Mouse (Mus musculus) gastrocnemius, postnatal 10 days (tissue): Measurements from ENCODE around the gene St6gal1. TPM values are rescaled to one million over a fixed set of nuclear protein-coding genes. Genes with fewer than 3 reads are reported as not detected.

Experiments
- DNase-seq: peaks from one replicate; pipeline ENCODE4 v3.0.0; 2021; ENCODE audit warnings: mixed read lengths
- total RNA-seq, 2 experiments: library from RNA; stranded (reverse); gene quantifications; 2 replicates each; pipeline ENCODE4 v1.2.3; 2021

Gene St6gal1
- total RNA-seq, 2 experiments from 2014 or later = 9.5 to 9.8 TPM

GRCm38 (mm10) chr16:23272521-23273230 is 48.1 kb downstream of the St6gal1 start:
- DNase-seq = no peak

- DNase-seq = no peak
These were observed 49.5 kb downstream of the St6gal1 start for GRCm38 (mm10) chr16:23274005-23274404.

GRCm38 (mm10) chr16:23274606-23275310 is 50.2 kb downstream of the St6gal1 start:
- DNase-seq = no peak

GRCm38 (mm10) chr16:23275661-23276060 is 51.1 kb downstream of the St6gal1 start:
- no peak for DNase-seq

- DNase-seq = no peak
These were observed 55.6 kb downstream of the St6gal1 start for GRCm38 (mm10) chr16:23279879-23280741.

GRCm38 (mm10) chr16:23280742-23281090 is 56.2 kb downstream of the St6gal1 start:
- no peak for DNase-seq

GRCm38 (mm10) chr16:23282241-23282640 is 57.7 kb downstream of the St6gal1 start:
- DNase-seq = no peak

GRCm38 (mm10) chr16:23282941-23283340 is 58.4 kb downstream of the St6gal1 start:
- no peak for DNase-seq

GRCm38 (mm10) chr16:23283677-23284076 is 59.1 kb downstream of the St6gal1 start:
- DNase-seq = no peak

GRCm38 (mm10) chr16:23284470-23285394 is 60.2 kb downstream of the St6gal1 start:
- DNase-seq = no peak

- no peak for DNase-seq
These were observed 62.0 kb downstream of the St6gal1 start for GRCm38 (mm10) chr16:23286380-23287097.

GRCm38 (mm10) chr16:23287312-23288040 is 62.9 kb downstream of the St6gal1 start:
- DNase-seq = no peak

- DNase-seq = no peak
These were observed 63.6 kb downstream of the St6gal1 start for GRCm38 (mm10) chr16:23288103-23288502.

- no peak for DNase-seq
These were observed 64.9 kb downstream of the St6gal1 start for GRCm38 (mm10) chr16:23289424-23289823.

GRCm38 (mm10) chr16:23290171-23290570 is 65.6 kb downstream of the St6gal1 start:
- no peak for DNase-seq

- peak; percentile 50 for DNase-seq
These were observed 67.0 kb downstream of the St6gal1 start for GRCm38 (mm10) chr16:23291521-23291920.

GRCm38 (mm10) chr16:23294236-23294635 is 69.7 kb downstream of the St6gal1 start:
- no peak for DNase-seq

- DNase-seq = no peak
These were observed 70.2 kb downstream of the St6gal1 start for GRCm38 (mm10) chr16:23294747-23295146.

GRCm38 (mm10) chr16:23295720-23296119 is 71.2 kb downstream of the St6gal1 start:
- no peak for DNase-seq

- no peak for DNase-seq
These were observed 72.2 kb downstream of the St6gal1 start for GRCm38 (mm10) chr16:23296721-23297120.
